ENCODE assay signal across 37 mouse cellular contexts in genomic region chr1:157082931-157083330, GRCm38 (mm10). TPM values are rescaled to one million over a fixed set of nuclear protein-coding genes. Genes with fewer than 3 reads are reported as not detected.
"Had no signal": no experiment of that assay in that cellular context is flagged by ENCODE, and none has a peak within 500 bp of the region (broad histone marks: within the 10 kb centered on the region; RNA-seq: fewer than 3 reads in every experiment).

No protein-coding gene starts in this region.

- H3K4me3 ChIP-seq: left cerebral cortex, adult 2 months; limb, embryonic 10.5 days; limb, embryonic 12.5 days; limb, embryonic 13.5 days; limb, embryonic 15.5 days; liver, embryonic 12.5 days; liver, embryonic 13.5 days; liver, embryonic 15.5 days; lung, embryonic 15.5 days; megakaryocyte, embryonic 14.5 days; midbrain, embryonic 10.5 days; midbrain, embryonic 12.5 days; midbrain, embryonic 13.5 days; midbrain, embryonic 15.5 days; myocyte had no signal

- H3K27ac ChIP-seq: left cerebral cortex, adult 2 months; limb, embryonic 10.5 days; limb, embryonic 12.5 days; limb, embryonic 13.5 days; limb, embryonic 15.5 days; liver, embryonic 12.5 days; liver, embryonic 13.5 days; liver, embryonic 14.5 days; liver, embryonic 15.5 days; lung, embryonic 15.5 days; macrophage; midbrain, embryonic 10.5 days; midbrain, embryonic 12.5 days; midbrain, embryonic 13.5 days; midbrain, embryonic 15.5 days had no signal

- DNase-seq: layer of hippocampus, postnatal 36 days; left cerebral cortex, postnatal 4 days; liver; liver, embryonic 13.5 days; liver, postnatal 0 days; lung, adult 18-20 months; lung, embryonic 14.5 days; lung, postnatal 10 days; lung, postnatal 14 days; lung, postnatal 36 days; lung, postnatal 4 days; midbrain, embryonic 14.5 days had no signal

- H3K27me3 ChIP-seq: limb, embryonic 12.5 days; limb, embryonic 13.5 days; liver, embryonic 12.5 days; liver, embryonic 13.5 days; liver, embryonic 15.5 days; lung, embryonic 15.5 days; midbrain, embryonic 13.5 days; midbrain, embryonic 15.5 days had no signal

- H3K4me1 ChIP-seq: lung, embryonic 15.5 days had no signal

- H3K36me3 ChIP-seq: limb, embryonic 10.5 days; limb, embryonic 12.5 days; limb, embryonic 13.5 days; limb, embryonic 15.5 days; liver, embryonic 12.5 days; liver, embryonic 13.5 days; liver, embryonic 15.5 days; lung, embryonic 15.5 days; midbrain, embryonic 10.5 days; midbrain, embryonic 12.5 days; midbrain, embryonic 13.5 days; midbrain, embryonic 15.5 days had no signal

RNA-seq across cellular contexts. Expression of gene Tex35, which starts 25.5 kb away (rescaled TPM):
- polyA plus RNA-seq: limb, embryonic 10.5 days; limb, embryonic 11.5 days; limb, embryonic 12.5 days; limb, embryonic 13.5 days; limb, embryonic 14.5 days; limb, embryonic 15.5 days; liver, embryonic 11.5 days; liver, embryonic 12.5 days; liver, embryonic 13.5 days; liver, embryonic 14.5 days; liver, embryonic 15.5 days; liver, embryonic 16.5 days; liver, postnatal 0 days; lung, embryonic 14.5 days; lung, embryonic 15.5 days; lung, embryonic 16.5 days; lung, postnatal 0 days; macrophage; midbrain, embryonic 10.5 days; midbrain, embryonic 11.5 days; midbrain, embryonic 12.5 days; midbrain, embryonic 13.5 days; midbrain, embryonic 14.5 days; midbrain, embryonic 15.5 days; midbrain, embryonic 16.5 days; midbrain, postnatal 0 days had no signal
